Mouse (Mus musculus) cerebellum, postnatal 25 days (tissue): Measurements from ENCODE around the gene Galnt4.

Source experiments
- DNase-seq, 2 experiments: peaks; one replicate each; pipeline ENCODE4 v3.0.0; 2021; ENCODE audit warnings: mixed read lengths in 2 of 2

The Galnt4 gene

GRCm38 (mm10) chr10:99161987-99162582 lies 54.1 kb downstream of the Galnt4 start:
- peak; percentile 22 to 44 for DNase-seq
